Mouse (Mus musculus): Measurements from ENCODE around the gene Cpsf3. TPM values are rescaled to one million over a fixed set of nuclear protein-coding genes. Genes with fewer than 3 reads are reported as not detected.

Cpsf3 gene
- total and polyA plus RNA-seq, 3 experiments: 79.8 to 159 (median 117) TPM

GRCm38 (mm10) chr12:21306721-21307120, 21.5 kb downstream of the Cpsf3 start:
- no peaks in the 10 kb centered on the region for H3K9me3 ChIP-seq (replicated peaks; ENCODE audit: low read length)
- H3K27me3 ChIP-seq (replicated peaks): no peaks in the 10 kb centered on the region
- no peak overlapping the region for H3K4me2 ChIP-seq (ENCODE audit: insufficient read depth, low read depth, poor library complexity, severe bottlenecking)
- no peak overlapping the region for H3K27ac ChIP-seq (ENCODE audit: insufficient read depth, low read depth)
- H3K4me1 ChIP-seq (ENCODE audit: control insufficient read depth in 1 of 2, insufficient read depth in 2 of 2): no peaks in the 10 kb centered on the region
- peaks cover 78 to 97% of the 10 kb centered on the region in 2 experiments for H3K36me3 ChIP-seq (replicated peaks in 1 of 2; ENCODE audit: control insufficient read depth in 1 of 2, insufficient read depth in 1 of 2, low read length in 1 of 2)
- in situ Hi-C loops (cut with MboI; ENCODE audit: low pct_ligation_motif_present, low pct_unique_long_range_greater_than_20kb, low sequenced_read_pairs) (no loop called here), dilution Hi-C loops (cut with MboI; ENCODE audit: extremely low pct_ligation_motif_present, extremely low pct_unique_long_range_greater_than_20kb, low sequenced_read_pairs) (no loop called here)
- TF ChIP-seq JUN (IDR thresholded peaks at IDR 0.05; ENCODE audit: insufficient read depth, low read depth, low read length) (no peak), NELFE (IDR thresholded peaks at IDR 0.05; ENCODE audit: low read depth, low read length) (no peak), GABPA (IDR thresholded peaks at IDR 0.05; ENCODE audit: insufficient replicate concordance, low read depth, low read length) (no peak), SIN3A (IDR thresholded peaks at IDR 0.05; ENCODE audit: low read length) (no peak), TCF12 (IDR thresholded peaks at IDR 0.05; ENCODE audit: low read depth, low read length) (no peak), UBTF (IDR thresholded peaks at IDR 0.05; ENCODE audit: low read depth, low read length) (no peak), TBP (conservative IDR thresholded peaks at IDR 0.05; ENCODE audit: low read depth, low read length) (no peak), POLR2A (IDR thresholded peaks at IDR 0.05; ENCODE audit: low read depth, low read length) (no peak), ZKSCAN1 (IDR thresholded peaks at IDR 0.05; ENCODE audit: borderline replicate concordance, low read depth, low read length) (no peak), NRF1 (IDR thresholded peaks at IDR 0.05; ENCODE audit: low read depth, low read length) (no peak), RAD21 (IDR thresholded peaks at IDR 0.05; ENCODE audit: low read depth, low read length) (no peak), MAX (IDR thresholded peaks at IDR 0.05; ENCODE audit: low read length) (no peak), SMC3 (IDR thresholded peaks at IDR 0.05; ENCODE audit: low read depth, low read length) (no peak), MEF2A (IDR thresholded peaks at IDR 0.05; ENCODE audit: borderline replicate concordance, low read depth, low read length) (no peak), USF2 (conservative IDR thresholded peaks at IDR 0.05; ENCODE audit: low read depth, low read length) (no peak)
- no peak overlapping the region for H3K9ac ChIP-seq (ENCODE audit: insufficient read depth, low read depth)
- no peak overlapping the region for H3K4me3 ChIP-seq (replicated peaks in 1 of 3; ENCODE audit: low read depth in 2 of 3, low read length in 2 of 3, poor library complexity in 1 of 3)
- no peaks in the 10 kb centered on the region; the same call in 1 of the 2 replicates for H3K79me2 ChIP-seq (replicated peaks; ENCODE audit: control insufficient read depth, extremely low read depth, insufficient read depth, poor library complexity, severe bottlenecking)
- DNase-seq (ENCODE audit: extremely low read depth): no peak

- dilution Hi-C loops (cut with MboI; ENCODE audit: extremely low pct_ligation_motif_present, extremely low pct_unique_long_range_greater_than_20kb, low sequenced_read_pairs): no loop called here
- in situ Hi-C loops (cut with MboI; ENCODE audit: low pct_ligation_motif_present, low pct_unique_long_range_greater_than_20kb, low sequenced_read_pairs): no loop called here
- Histone ChIP-seq H3K4me3 (replicated peaks in 1 of 3; ENCODE audit: low read depth in 2 of 3, low read length in 2 of 3, poor library complexity in 1 of 3) (no peak overlapping the region), H3K27ac (ENCODE audit: insufficient read depth, low read depth) (no peak overlapping the region), H3K9me3 (replicated peaks; ENCODE audit: low read length) (no peaks in the 10 kb centered on the region), H3K9ac (ENCODE audit: insufficient read depth, low read depth) (no peak overlapping the region), H3K79me2 (replicated peaks; ENCODE audit: control insufficient read depth, extremely low read depth, insufficient read depth, poor library complexity, severe bottlenecking) (0 out of 2 replicates have a peak, but pooled peaks cover 3% of the 10 kb centered on the region), H3K4me2 (ENCODE audit: insufficient read depth, low read depth, poor library complexity, severe bottlenecking) (no peak overlapping the region), H3K4me1 (ENCODE audit: control insufficient read depth in 1 of 2, insufficient read depth in 2 of 2) (peaks cover 0 to 7% of the 10 kb centered on the region in 2 experiments; a peak in 2 of 4 replicates), H3K27me3 (replicated peaks) (no peaks in the 10 kb centered on the region), H3K36me3 (replicated peaks in 1 of 2; ENCODE audit: control insufficient read depth in 1 of 2, insufficient read depth in 1 of 2, low read length in 1 of 2) (peaks cover 56 to 84% of the 10 kb centered on the region in 2 experiments)
- no peak for TF ChIP-seq POLR2A (IDR thresholded peaks at IDR 0.05; ENCODE audit: low read depth, low read length)
- no peak for TF ChIP-seq NELFE (IDR thresholded peaks at IDR 0.05; ENCODE audit: low read depth, low read length)
- no peak for TF ChIP-seq ETS1 (conservative IDR thresholded peaks at IDR 0.05; ENCODE audit: low read depth, low read length)
- TF ChIP-seq SIN3A (IDR thresholded peaks at IDR 0.05; ENCODE audit: low read length): no peak
- TF ChIP-seq MEF2A (IDR thresholded peaks at IDR 0.05; ENCODE audit: borderline replicate concordance, low read depth, low read length): no peak
- TF ChIP-seq MXI1 (IDR thresholded peaks at IDR 0.05; ENCODE audit: low read depth, low read length): no peak
- TF ChIP-seq USF1 (IDR thresholded peaks at IDR 0.05; ENCODE audit: low read depth, low read length): no peak
- TF ChIP-seq POLR2AphosphoS2 (IDR thresholded peaks at IDR 0.05; ENCODE audit: low read depth, low read length): no peak
- TF ChIP-seq NRF1 (IDR thresholded peaks at IDR 0.05; ENCODE audit: low read depth, low read length): no peak
- DNase-seq (ENCODE audit: extremely low read depth): no peak
Observed at GRCm38 (mm10) chr12:21312201-21312600, 27.0 kb downstream of the Cpsf3 start.
